Mouse (Mus musculus) spleen, adult 2 months (tissue): Measurements from ENCODE around the gene Rpl38.

Experiments used
- CTCF ChIP-seq: fragments of 200-500 bp; IDR thresholded peaks from 2 replicates; pipeline ENCODE4 v1.5.1; 2011; ENCODE audit warnings: mild to moderate bottlenecking, inconsistent platforms; ENCODE audit not compliant: insufficient read depth, insufficient read length, insufficient replicate concordance; ENCODE audit errors: extremely low read depth
- POLR2A ChIP-seq: fragments of 200-500 bp; IDR thresholded peaks from 2 replicates; pipeline ENCODE4 v1.6.1; 2011; ENCODE audit warnings: low read depth, low read length, inconsistent platforms

GRCm38 (mm10) chr11:114626071-114626690 lies 42.1 kb upstream of the Rpl38 start:
- no peak for TF ChIP-seq CTCF
- no peak for TF ChIP-seq POLR2A
